Mouse (Mus musculus) brain, adult 10 weeks (tissue): Measurements from ENCODE around the gene Celsr3. TPM values are rescaled to one million over a fixed set of nuclear protein-coding genes. Genes with fewer than 3 reads are reported as not detected.

Experiments
- polyA plus RNA-seq: library from polyadenylated mRNA; stranded (reverse); fragments of 350-450 nt; fragmentation: Illumina TruSeq; extraction: RNeasy Lipid Tissue Mini Kit (QIAGEN cat#74804); gene quantifications from one replicate; pipeline ENCODE4 v1.2.3, GENCODE M21; 2015; ENCODE audit warnings: low read depth, low replicate concordance

Gene Celsr3
- polyA plus RNA-seq, result 27.4 TPM

GRCm38 (mm10) chr9:108825820-108826699, at the start of gene Celsr3:
Gene Celsr3 (plus strand): TSS chr9:108826320.

GRCm38 (mm10) chr9:108783548-108784463, 42.3 kb upstream of the Celsr3 start, which contains the start of gene Ip6k2:
Gene Ip6k2 (plus strand): TSS chr9:108783796.

GRCm38 (mm10) chr9:108808163-108808665, 17.9 kb upstream of the Celsr3 start, which contains the start of gene Nckipsd:
Gene Nckipsd (plus strand): TSS chr9:108808368.

GRCm38 (mm10) chr9:108852976-108853375, 26.9 kb downstream of the Celsr3 start, which contains the start of gene Slc26a6:
Gene Slc26a6 (plus strand): TSS chr9:108853283.

Other genes starting within 250 kb of the Celsr3 start
- gene Wdr6, start 247.6 kb upstream of the Celsr3 start, polyA plus RNA-seq, result 78.4 TPM
- 93.6 TPM for gene P4htm, start 228.7 kb upstream of the Celsr3 start, polyA plus RNA-seq
- 39.4 TPM for gene Arih2, start 176.9 kb upstream of the Celsr3 start, polyA plus RNA-seq
- 19.6 TPM for gene Slc25a20, start 164.2 kb upstream of the Celsr3 start, polyA plus RNA-seq
- 37.8 TPM for gene Prkar2a, start 137.0 kb upstream of the Celsr3 start, polyA plus RNA-seq
- gene Ip6k2, start 42.5 kb upstream of the Celsr3 start, polyA plus RNA-seq, result 163 TPM
- 48.6 TPM for gene Nckipsd, start 18.0 kb upstream of the Celsr3 start, polyA plus RNA-seq
- gene Slc26a6, start 27.0 kb downstream of the Celsr3 start, polyA plus RNA-seq, result 14.9 TPM
- not detected for gene Tmem89, start 88.3 kb downstream of the Celsr3 start, polyA plus RNA-seq
- gene Uqcrc1, start 110.3 kb downstream of the Celsr3 start, polyA plus RNA-seq, result 368 TPM
- gene Col7a1, start 127.3 kb downstream of the Celsr3 start, polyA plus RNA-seq, result 3.4 TPM
- not detected for gene Ucn2, start 159.7 kb downstream of the Celsr3 start, polyA plus RNA-seq
- 12.8 TPM for gene Pfkfb4, start 165.5 kb downstream of the Celsr3 start, polyA plus RNA-seq
- 90.6 TPM for gene Shisa5, start 212.2 kb downstream of the Celsr3 start, polyA plus RNA-seq
- 15.5 TPM for gene Trex1, start 233.4 kb downstream of the Celsr3 start, polyA plus RNA-seq
- gene Atrip, start 247.8 kb downstream of the Celsr3 start, polyA plus RNA-seq, result 17.6 TPM